Mouse (Mus musculus) adrenal gland, postnatal 36 days (tissue): ENCODE results near the gene Klhl22. TPM values are rescaled to one million over a fixed set of nuclear protein-coding genes. Genes with fewer than 3 reads are reported as not detected.

Source experiments
- DNase-seq, 2 experiments: peaks; one replicate each; pipeline ENCODE4 v3.0.0; 2021; ENCODE audit warnings: mixed read lengths in 1 of 2
- total RNA-seq, 2 experiments: library from RNA; stranded (reverse); gene quantifications; 2 replicates each; pipeline ENCODE4 v1.2.3; 2021

Klhl22 gene
- total RNA-seq, 2 experiments from 2014 or later: 38.3 to 43.1 TPM

GRCm38 (mm10) chr16:17757756-17758155 is 1.7 kb upstream of the Klhl22 start:
- DNase-seq: no peak

DNA sequence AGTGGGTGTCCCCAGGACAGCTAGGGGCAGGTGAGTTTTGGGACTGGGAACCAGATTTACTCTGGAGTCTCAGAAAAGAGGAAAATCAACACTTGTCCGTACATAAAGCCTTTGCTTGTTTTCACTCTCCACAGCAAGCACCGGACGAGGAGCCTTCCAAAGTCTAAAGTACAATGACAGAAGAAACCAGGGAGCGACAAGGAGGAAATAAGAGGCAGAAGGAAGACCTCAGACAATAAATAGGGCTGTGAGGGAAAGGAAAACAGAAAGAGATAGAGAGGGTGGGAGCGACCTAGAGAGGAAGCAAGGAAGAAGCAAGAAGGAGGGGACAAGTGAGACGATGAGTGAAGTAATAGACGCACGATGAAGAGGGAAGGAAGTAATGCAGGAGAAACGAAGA is 516 bp upstream of the Klhl22 start:
- DNase-seq: no peak

DNA sequence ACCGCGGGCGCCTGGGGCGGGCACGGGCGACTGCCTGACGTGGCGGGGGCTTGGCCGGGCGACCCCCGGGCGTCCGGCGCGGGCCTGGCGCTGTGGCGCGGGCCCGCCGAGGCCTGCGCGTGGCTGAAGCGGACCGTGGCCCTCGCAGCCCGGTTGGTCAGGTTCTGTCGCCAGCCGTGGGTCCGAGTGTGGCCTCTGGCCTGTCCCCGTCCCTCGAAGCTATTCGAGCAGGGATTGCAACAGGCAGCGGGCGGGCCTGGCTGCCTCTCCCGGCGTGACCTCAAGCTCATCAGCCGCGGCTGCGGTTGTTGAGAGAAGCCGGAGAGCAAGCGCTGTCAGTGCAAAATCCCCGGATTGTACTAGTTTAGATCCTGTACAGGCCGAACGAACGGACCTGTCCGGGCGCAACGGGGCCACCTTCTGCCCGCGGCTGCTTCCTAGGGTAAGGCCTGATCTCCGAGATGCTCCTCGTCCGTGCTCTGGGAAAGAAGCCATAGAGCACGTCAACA is 449 bp downstream of the Klhl22 start:
- peak; percentile 77 to 78 for DNase-seq

- DNase-seq: peak; percentile 47 to 69
Observed at GRCm38 (mm10) chr16:17760657-17761056, 1.2 kb downstream of the Klhl22 start.

DNA sequence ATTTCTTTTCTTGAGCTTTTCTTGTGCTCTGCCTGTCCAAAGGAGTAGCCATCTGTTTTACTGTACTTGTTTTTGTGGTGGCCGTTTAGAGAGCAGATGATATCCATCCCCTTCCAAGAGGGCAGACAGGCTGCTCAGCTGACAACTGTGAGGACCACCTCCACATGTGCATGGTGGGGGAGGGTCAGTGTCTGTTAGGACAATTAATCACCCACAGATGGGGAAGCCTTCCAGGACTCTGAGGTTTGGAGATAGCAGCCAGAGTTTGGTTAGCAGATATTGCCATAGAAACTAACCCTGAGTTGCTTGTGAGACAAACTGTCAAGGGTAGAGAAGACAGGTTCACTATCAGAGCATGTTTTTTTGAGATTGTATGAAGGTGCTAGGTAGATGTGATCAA is 1.7 kb downstream of the Klhl22 start:
- DNase-seq: no peak

DNA sequence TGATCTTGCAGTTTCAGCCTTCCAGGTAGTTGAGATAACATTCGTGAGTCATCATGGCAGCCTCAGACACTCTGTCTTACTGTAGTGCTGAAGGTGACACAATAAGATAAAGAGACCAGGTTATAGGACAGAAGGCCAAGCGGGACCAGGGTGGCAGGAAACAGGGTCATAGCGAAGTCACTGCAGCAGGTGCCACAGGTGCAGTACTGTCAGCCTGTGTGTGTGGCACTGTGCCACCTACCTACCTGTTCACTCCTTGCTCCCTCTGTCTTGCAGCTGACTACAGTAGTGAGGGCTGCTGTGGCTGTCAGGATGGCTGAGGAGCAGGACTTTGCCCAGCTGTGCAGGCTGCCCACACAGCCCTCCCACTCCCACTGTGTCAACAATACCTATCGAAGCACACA is 4.7 kb downstream of the Klhl22 start:
- DNase-seq: no peak

- DNase-seq: peak; percentile 63 to 75
Observed at GRCm38 (mm10) chr16:17768834-17769233, 9.4 kb downstream of the Klhl22 start.

DNA sequence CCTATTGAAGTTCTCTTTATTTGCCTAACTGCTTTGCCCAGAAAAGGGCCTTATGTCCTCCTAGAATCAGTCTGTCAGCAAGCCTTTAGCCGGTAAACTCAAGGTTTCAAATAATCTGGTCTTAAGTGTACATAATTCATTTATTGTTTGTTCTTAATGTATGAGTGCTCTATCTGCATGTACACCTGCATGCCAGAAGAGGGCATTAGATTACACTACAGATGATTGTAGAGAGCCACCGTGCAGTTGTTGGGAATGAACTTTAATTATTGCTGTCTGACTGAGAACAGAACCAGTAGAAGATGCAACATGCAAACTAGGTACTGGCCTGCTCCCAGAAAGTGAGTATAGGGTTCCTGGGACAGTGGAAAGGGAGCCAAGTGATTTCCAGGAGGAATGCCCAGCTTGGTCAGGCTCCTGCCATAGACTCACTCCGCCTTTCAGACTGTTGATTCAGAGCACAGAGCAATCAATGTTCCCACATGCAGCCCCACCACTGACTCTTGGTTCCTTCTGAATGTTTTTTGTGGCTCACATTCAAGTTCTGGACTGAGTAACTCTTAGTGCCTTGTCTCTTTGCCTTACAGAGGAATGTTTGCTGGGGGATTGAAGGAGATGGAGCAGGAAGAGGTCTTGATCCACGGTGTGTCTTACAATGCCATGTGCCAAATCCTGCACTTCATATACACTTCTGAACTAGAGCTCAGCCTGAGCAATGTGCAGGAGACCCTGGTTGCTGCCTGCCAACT is 11.9 kb downstream of the Klhl22 start:
- DNase-seq: peak; percentile 16 to 27

- DNase-seq: peak; percentile 37 to 42
Observed at GRCm38 (mm10) chr16:17776828-17777227, 17.4 kb downstream of the Klhl22 start.

- no peak for DNase-seq
Observed at GRCm38 (mm10) chr16:17778223-17778622, 18.8 kb downstream of the Klhl22 start.

DNA sequence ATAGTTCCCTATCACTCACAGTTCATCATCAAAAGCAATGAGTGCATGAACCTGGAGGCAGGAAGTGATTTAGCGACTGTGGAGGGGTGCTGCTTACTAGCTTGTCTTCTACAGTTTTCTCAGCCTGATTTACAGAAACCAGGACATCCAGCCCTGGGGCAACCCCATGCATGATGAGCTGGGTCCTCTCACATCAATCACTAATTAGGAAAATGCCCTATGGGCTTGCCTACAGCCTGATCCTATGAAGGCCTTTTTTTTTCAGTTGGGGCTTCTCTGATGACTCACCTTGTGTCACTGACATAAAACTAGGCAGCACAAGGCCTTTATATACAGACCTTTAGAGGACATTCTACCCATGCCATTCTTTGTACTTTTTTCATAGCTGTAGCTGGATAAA is 20.3 kb downstream of the Klhl22 start:
- DNase-seq: no peak

GRCm38 (mm10) chr16:17785337-17785736 is 25.9 kb downstream of the Klhl22 start:
- no peak for DNase-seq

DNA sequence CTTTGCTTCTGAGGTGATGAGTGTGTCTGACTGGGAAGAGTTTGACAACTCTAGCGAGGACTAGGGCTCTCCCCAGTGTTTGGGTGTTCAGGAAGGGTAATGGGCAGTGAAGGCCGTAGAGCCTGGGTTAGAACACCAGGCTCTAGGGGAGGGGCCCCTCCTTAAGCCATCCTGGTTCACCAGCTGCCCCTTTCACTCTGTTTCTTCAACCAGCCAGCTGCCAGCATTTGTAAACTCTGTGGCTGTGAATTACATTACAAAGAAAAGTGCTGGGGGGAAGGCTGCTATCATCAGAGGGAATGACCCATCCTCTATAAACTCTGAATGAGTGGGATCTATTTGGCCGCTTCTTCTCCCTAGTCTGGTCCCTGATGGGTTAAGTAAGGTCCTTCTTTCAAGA is 33.3 kb downstream of the Klhl22 start:
- DNase-seq: no peak

DNA sequence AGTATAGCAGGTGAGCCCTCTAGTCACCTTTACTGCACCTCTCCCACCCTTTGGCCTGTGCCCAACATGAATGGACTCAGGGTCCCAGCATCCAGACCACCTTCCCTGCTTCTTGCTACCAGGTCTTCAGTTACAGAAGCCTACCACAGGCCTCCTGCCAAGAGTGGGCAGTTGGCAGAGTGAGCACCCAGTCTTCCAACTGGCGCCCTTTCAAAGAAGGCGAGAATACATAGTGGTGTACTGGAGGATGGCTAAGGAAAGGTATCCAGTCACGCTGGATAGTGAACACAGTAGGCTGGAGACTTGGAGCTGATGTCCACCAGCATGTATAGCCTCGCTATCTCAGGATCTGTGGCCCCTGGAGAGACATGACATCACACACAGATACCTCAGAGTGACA is 34.6 kb downstream of the Klhl22 start:
- no peak for DNase-seq

GRCm38 (mm10) chr16:17795643-17796042 is 36.2 kb downstream of the Klhl22 start:
- DNase-seq: no peak

- DNase-seq: no peak
Observed at GRCm38 (mm10) chr16:17796519-17796918, 37.1 kb downstream of the Klhl22 start.

- DNase-seq: peak; percentile 49 to 64
Observed at GRCm38 (mm10) chr16:17796971-17797811, 37.8 kb downstream of the Klhl22 start, which contains the start of gene Scarf2. TSS of gene Scarf2 (plus strand) at chr16:17797282.

- DNase-seq: peak in 1 of 2 experiments; percentile 11
Observed at GRCm38 (mm10) chr16:17797812-17798311, 38.4 kb downstream of the Klhl22 start.

DNA sequence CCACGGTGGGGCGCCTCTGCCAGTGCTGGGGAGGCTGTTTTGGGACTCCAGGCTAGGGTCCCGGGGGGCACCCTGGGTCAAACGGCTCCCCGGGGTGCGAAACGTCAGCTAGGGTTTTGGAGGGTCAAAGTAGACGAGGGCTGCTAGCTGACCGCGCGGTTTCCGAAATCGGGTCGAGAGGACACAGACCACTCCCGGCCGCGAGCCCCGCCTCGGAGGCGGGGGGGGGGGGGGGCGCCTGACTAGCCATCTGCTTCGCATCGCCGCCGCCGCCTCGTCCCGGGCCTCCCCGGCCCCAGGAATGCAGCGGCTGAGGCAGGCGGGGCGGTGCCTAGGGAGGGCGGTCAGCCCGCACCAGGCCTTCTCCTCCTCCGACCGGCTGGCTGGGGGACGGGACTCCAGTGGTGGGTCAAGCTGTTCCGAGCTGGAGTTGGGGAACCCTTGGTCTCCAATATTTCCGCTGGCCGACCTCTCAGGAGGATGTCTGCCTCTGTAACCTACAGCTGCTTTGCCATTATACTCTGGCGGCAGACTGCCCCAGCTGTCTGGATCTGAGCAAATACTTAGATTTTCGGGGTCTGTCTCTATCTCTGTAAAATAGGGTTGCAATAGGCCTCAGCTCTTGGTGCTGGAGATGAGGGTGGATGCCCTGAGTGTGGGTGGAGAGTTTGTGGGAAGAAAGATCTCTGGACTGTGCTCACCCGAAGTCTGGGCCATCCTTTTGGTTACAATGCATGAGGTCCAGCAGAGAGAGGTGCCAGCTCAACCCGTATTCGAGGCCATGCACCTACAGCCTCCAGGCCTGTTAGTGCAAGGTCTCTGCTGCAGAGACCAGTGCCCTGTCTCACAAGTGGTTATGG is 39.1 kb downstream of the Klhl22 start:
- DNase-seq: peak; percentile 44 to 57

GRCm38 (mm10) chr16:17799584-17799983 is 40.2 kb downstream of the Klhl22 start:
- no peak for DNase-seq

DNA sequence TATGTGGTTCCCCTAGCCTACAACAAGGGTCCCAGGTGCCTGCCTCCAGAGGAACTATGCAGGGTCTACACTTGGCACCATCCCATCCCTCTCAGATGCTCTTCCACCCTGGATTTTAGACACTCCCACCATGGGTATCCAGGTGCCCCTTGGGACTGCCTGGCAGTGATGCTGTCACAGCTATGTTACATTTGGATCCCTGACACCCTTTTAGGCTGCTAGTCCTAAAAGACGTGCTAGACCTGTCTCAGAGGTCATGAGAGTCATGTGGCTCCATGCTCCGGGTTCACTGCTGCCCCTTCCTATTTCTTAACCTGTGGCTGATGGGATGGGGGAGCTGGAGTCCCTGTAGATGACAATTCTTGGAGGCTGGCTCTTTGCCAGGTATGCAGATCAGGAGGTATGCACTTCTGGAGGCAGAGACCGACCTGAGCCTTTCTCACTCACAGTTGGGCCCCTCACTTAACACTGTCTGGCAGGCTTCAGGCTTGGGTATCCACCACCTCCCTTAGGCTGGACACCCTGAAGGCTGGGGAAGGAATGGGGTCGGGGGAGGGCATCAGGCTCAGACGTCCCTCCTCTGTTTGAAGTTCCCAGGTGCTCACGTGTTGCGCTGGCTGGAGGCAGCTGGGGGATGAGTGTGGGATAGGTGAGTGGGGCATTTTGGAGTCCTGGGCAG is 42.5 kb downstream of the Klhl22 start:
- no peak for DNase-seq
